14 mouse cellular contexts compared by ENCODE assay signal in the genomic region with DNA sequence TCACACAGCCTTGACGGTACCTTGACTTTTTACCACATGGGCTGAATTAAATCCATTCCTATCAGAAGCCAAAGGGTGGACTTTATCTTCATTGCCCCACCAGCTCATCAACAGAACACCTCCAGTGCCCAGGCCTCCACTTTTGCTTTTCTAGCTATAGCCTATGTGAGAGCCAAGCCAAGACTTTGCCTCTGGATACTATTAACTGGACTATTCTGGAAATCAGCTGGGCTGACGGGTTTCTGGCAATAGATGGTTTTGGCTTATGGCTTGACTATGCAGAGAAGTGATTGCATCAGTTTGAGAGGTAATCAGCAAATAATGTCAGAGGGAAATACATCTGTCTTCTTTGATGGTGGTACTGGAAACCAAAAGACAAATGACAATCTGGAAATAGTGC.
"Had no signal": no experiment of that assay in that cellular context is flagged by ENCODE, and none has a peak within 500 bp of the region (broad histone marks: within the 10 kb centered on the region; RNA-seq: fewer than 3 reads in every experiment).

No protein-coding gene starts in this region.

- H3K36me3 ChIP-seq: liver, embryonic 13.5 days; lung, embryonic 15.5 days; midbrain, embryonic 12.5 days; midbrain, embryonic 15.5 days; neural tube, embryonic 12.5 days; neural tube, embryonic 15.5 days had no signal

- H3K4me3 ChIP-seq: layer of hippocampus, adult 2 months; liver, embryonic 13.5 days; lung, embryonic 15.5 days; midbrain, embryonic 12.5 days; midbrain, embryonic 15.5 days; neural tube, embryonic 12.5 days; neural tube, embryonic 15.5 days had no signal

- H3K27me3 ChIP-seq: liver, embryonic 13.5 days; lung, embryonic 15.5 days; midbrain, embryonic 12.5 days; midbrain, embryonic 15.5 days; neural tube, embryonic 12.5 days; neural tube, embryonic 15.5 days had no signal

- H3K27ac ChIP-seq: layer of hippocampus, adult 2 months; liver, embryonic 13.5 days; lung, embryonic 15.5 days; midbrain, embryonic 12.5 days; midbrain, embryonic 15.5 days; neural tube, embryonic 12.5 days; neural tube, embryonic 15.5 days had no signal

- DNase-seq: kidney, adult 18-20 months; kidney, adult 9 months; kidney, postnatal 25 days; layer of hippocampus, adult 9-11 months; liver, embryonic 13.5 days; right cerebral cortex, postnatal 25 days; thymus, adult 18-20 months; thymus, postnatal 36 days had no signal

- H3K9ac ChIP-seq: liver, embryonic 13.5 days; lung, embryonic 15.5 days; midbrain, embryonic 12.5 days; midbrain, embryonic 15.5 days; neural tube, embryonic 12.5 days; neural tube, embryonic 15.5 days had no signal

- H3K4me2 ChIP-seq: liver, embryonic 13.5 days; lung, embryonic 15.5 days; midbrain, embryonic 12.5 days; midbrain, embryonic 15.5 days; neural tube, embryonic 12.5 days; neural tube, embryonic 15.5 days had no signal

- H3K4me1 ChIP-seq: liver, embryonic 13.5 days; lung, embryonic 15.5 days; midbrain, embryonic 12.5 days; midbrain, embryonic 15.5 days; neural tube, embryonic 12.5 days; neural tube, embryonic 15.5 days had no signal

- ATAC-seq: midbrain, embryonic 15.5 days had no signal

- H3K9me3 ChIP-seq: liver, embryonic 13.5 days; lung, embryonic 15.5 days; midbrain, embryonic 12.5 days; midbrain, embryonic 15.5 days; neural tube, embryonic 12.5 days; neural tube, embryonic 15.5 days had no signal
